Mouse (Mus musculus) heart, adult 9 months (tissue): ENCODE measurements around the gene Ntng1.

ENCODE experiments used
- DNase-seq, 2 experiments: peaks; one replicate each; pipeline ENCODE4 v3.0.0; 2022; ENCODE audit warnings: low spot score in 2 of 2

Ntng1 gene

GRCm38 (mm10) chr3:110143206-110144061, at the start of gene Ntng1:
Ntng1 (minus strand) TSS chr3:110144011.
- no peak for DNase-seq

- DNase-seq, result no peak
Observed at GRCm38 (mm10) chr3:110187401-110187948, 43.7 kb upstream of the Ntng1 start.

GRCm38 (mm10) chr3:110149089-110149488, 5.3 kb upstream of the Ntng1 start:
- no peak for DNase-seq

GRCm38 (mm10) chr3:110144301-110145055, 667 bp upstream of the Ntng1 start:
- DNase-seq, result no peak

- DNase-seq, result no peak
Observed at GRCm38 (mm10) chr3:110142314-110143205, 1.3 kb downstream of the Ntng1 start.

- peak in 1 of 2 experiments; percentile 4 for DNase-seq
Observed at GRCm38 (mm10) chr3:110141351-110142302, 2.2 kb downstream of the Ntng1 start.

GRCm38 (mm10) chr3:110136115-110136514, 7.7 kb downstream of the Ntng1 start:
- no peak for DNase-seq

- no peak for DNase-seq
Observed at GRCm38 (mm10) chr3:110133150-110133549, 10.7 kb downstream of the Ntng1 start.

- no peak for DNase-seq
Observed at GRCm38 (mm10) chr3:110132289-110132688, 11.5 kb downstream of the Ntng1 start.

GRCm38 (mm10) chr3:110131043-110131891, 12.5 kb downstream of the Ntng1 start:
- no peak for DNase-seq

- DNase-seq, result no peak
Observed at GRCm38 (mm10) chr3:110129607-110130006, 14.2 kb downstream of the Ntng1 start.

- no peak for DNase-seq
Observed at GRCm38 (mm10) chr3:110105982-110106381, 37.8 kb downstream of the Ntng1 start.

- DNase-seq, result no peak
Observed at GRCm38 (mm10) chr3:110094407-110094806, 49.4 kb downstream of the Ntng1 start.

GRCm38 (mm10) chr3:110094003-110094402, 49.8 kb downstream of the Ntng1 start:
- no peak for DNase-seq

- DNase-seq, result no peak
Observed at GRCm38 (mm10) chr3:110092521-110092920, 51.3 kb downstream of the Ntng1 start.

- no peak for DNase-seq
Observed at GRCm38 (mm10) chr3:110087189-110087588, 56.6 kb downstream of the Ntng1 start.

GRCm38 (mm10) chr3:110085336-110085735, 58.5 kb downstream of the Ntng1 start:
- no peak for DNase-seq

GRCm38 (mm10) chr3:110064709-110065256, 79.0 kb downstream of the Ntng1 start:
- DNase-seq, result no peak

- no peak for DNase-seq
Observed at GRCm38 (mm10) chr3:110055915-110056314, 87.9 kb downstream of the Ntng1 start.
